Mouse (Mus musculus) spleen, adult 2 months (tissue): Measurements from ENCODE around the gene Msi1.

Source experiments
- CTCF ChIP-seq: fragments of 200-500 bp; IDR thresholded peaks from 2 replicates; pipeline ENCODE4 v1.5.1; 2011; ENCODE audit warnings: mild to moderate bottlenecking, inconsistent platforms; ENCODE audit not compliant: insufficient read depth, insufficient read length, insufficient replicate concordance; ENCODE audit errors: extremely low read depth
- POLR2A ChIP-seq: fragments of 200-500 bp; IDR thresholded peaks from 2 replicates; pipeline ENCODE4 v1.6.1; 2011; ENCODE audit warnings: low read depth, low read length, inconsistent platforms

DNA sequence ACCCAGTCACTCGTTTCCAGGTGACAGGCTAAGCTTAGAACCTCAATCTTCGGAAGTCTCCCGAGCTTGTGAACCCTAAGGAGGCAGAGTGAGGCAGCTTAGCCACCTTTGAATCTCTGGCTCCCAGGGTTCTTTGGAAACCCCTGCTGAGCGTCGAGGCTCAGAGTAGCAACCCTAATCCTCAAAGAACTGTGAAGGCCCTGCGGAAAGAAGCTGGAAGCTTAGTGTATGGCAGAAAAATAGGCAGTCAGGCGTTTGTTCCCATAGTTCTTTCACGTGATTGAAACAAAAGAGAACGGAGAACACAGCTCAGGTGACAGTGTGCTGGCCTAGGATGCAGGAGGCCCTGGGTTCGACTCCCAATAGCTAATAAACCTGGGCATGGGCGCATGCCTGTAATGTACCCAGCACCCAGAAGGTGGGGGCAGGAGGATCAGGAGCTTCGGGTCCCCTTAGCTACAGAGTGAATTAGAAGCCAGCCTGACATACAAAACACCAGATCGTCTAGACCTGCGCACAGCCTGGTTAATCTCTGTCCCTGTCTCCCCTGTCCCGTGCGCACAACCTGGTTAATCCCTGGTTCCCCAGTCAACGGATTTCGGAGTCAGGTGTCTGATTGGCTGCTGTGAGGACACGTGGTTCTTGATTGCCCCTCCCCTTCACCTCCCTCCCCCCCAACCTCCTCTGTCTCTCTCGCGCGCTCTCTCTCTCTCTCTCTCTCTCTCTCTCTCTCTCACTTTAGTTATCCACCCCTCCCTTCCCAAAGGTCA lies 46.1 kb downstream of the Msi1 start:
- no peak for TF ChIP-seq CTCF
- no peak for TF ChIP-seq POLR2A
